Mouse (Mus musculus): ENCODE data around the gene Tap2. TPM values are rescaled to one million over a fixed set of nuclear protein-coding genes. Genes with fewer than 3 reads are reported as not detected.
A peak's percentile ranks its signal among the peaks of the same experiment; 100 is the strongest.

The Tap2 gene
- polyA plus RNA-seq, 2 experiments = 2.4 to 2.9 TPM

GRCm38 (mm10) chr17:34204303-34205010 lies 1.1 kb downstream of the Tap2 start:
- Histone ChIP-seq H3K9me3 (ENCODE audit: control insufficient read depth, low read length) (no peaks in the 10 kb centered on the region), H3K27me3 (ENCODE audit: control insufficient read depth, insufficient read depth, low read length) (peaks cover 16% of the 10 kb centered on the region; the same call in 1 of the 2 replicates), H3K4me1 (ENCODE audit: control insufficient read depth, insufficient read depth, low read length) (no peaks in the 10 kb centered on the region; the same call in 1 of the 2 replicates), H3K4me2 (replicated peaks; ENCODE audit: low read depth, low read length, severe bottlenecking) (peak overlapping the region; percentile 92), H3K27ac (replicated peaks; ENCODE audit: low read depth, low read length) (no peak overlapping the region), H3K9ac (ENCODE audit: low read depth, low read length, severe bottlenecking) (peak overlapping the region; percentile 68), H3K4me3 (replicated peaks; ENCODE audit: low read length) (peak overlapping the region; percentile 62), H3K36me3 (ENCODE audit: control insufficient read depth, insufficient read depth, low read length) (no peaks in the 10 kb centered on the region)
- peak; percentile 82 for ATAC-seq (ENCODE audit: low FRiP score, low read depth)
- 2% methylated on average over 41 of the region's 44 CpGs for WGBS
- no peak for TF ChIP-seq POLR2A (IDR thresholded peaks at IDR 0.05; ENCODE audit: borderline replicate concordance, extremely low read depth, insufficient read depth, insufficient read length)
- peak; percentile 44 for DNase-seq (ENCODE audit: low spot score)

- 12% methylated on average over 18 of the region's 18 CpGs for WGBS
- ATAC-seq (ENCODE audit: low FRiP score, low read depth) = no peak
- Histone ChIP-seq H3K4me1 (ENCODE audit: control insufficient read depth, insufficient read depth, low read length) (no peaks in the 10 kb centered on the region; the same call in 1 of the 2 replicates), H3K9ac (ENCODE audit: low read depth, low read length, severe bottlenecking) (peak overlapping the region; percentile 68), H3K27ac (replicated peaks; ENCODE audit: low read depth, low read length) (no peak overlapping the region), H3K36me3 (ENCODE audit: control insufficient read depth, insufficient read depth, low read length) (no peaks in the 10 kb centered on the region), H3K27me3 (ENCODE audit: control insufficient read depth, insufficient read depth, low read length) (peaks cover 21% of the 10 kb centered on the region; the same call in 1 of the 2 replicates), H3K9me3 (ENCODE audit: control insufficient read depth, low read length) (no peaks in the 10 kb centered on the region), H3K4me2 (replicated peaks; ENCODE audit: low read depth, low read length, severe bottlenecking) (peak overlapping the region; percentile 92), H3K4me3 (replicated peaks; ENCODE audit: low read length) (peak overlapping the region; percentile 62)
- TF ChIP-seq POLR2A (IDR thresholded peaks at IDR 0.05; ENCODE audit: borderline replicate concordance, extremely low read depth, insufficient read depth, insufficient read length) = no peak
- no peak for DNase-seq (ENCODE audit: low spot score)
Measured at GRCm38 (mm10) chr17:34205021-34205745, 1.9 kb downstream of the Tap2 start.

DNA sequence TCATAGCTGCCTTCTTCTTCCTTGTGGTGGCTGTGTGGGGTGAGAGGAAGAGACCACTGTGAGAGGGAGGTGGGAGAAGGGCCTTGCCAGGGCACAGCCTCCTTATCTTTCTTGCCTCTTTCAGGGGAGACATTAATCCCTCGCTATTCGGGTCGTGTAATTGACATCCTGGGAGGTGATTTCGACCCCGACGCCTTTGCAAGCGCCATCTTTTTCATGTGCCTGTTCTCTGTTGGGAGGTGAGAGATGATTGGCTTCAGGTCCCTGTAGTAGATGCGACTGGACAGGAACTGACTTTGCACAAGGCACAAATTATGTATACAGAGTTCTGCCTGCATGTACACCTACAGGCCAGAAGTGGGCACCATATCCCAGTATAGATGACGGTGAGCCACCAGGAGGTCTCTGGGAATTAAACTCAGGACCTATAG lies 2.4 kb downstream of the Tap2 start:
- TF ChIP-seq POLR2A (IDR thresholded peaks at IDR 0.05; ENCODE audit: borderline replicate concordance, extremely low read depth, insufficient read depth, insufficient read length) = no peak
- Histone ChIP-seq H3K27ac (replicated peaks; ENCODE audit: low read depth, low read length) (no peak overlapping the region), H3K4me3 (replicated peaks; ENCODE audit: low read length) (no peak overlapping the region; the same call in 1 of the 2 replicates), H3K4me2 (replicated peaks; ENCODE audit: low read depth, low read length, severe bottlenecking) (peak overlapping the region; percentile 92; the same call in 1 of the 2 replicates), H3K27me3 (ENCODE audit: control insufficient read depth, insufficient read depth, low read length) (peaks cover 25% of the 10 kb centered on the region; the same call in 1 of the 2 replicates), H3K9me3 (ENCODE audit: control insufficient read depth, low read length) (no peaks in the 10 kb centered on the region), H3K36me3 (ENCODE audit: control insufficient read depth, insufficient read depth, low read length) (no peaks in the 10 kb centered on the region), H3K4me1 (ENCODE audit: control insufficient read depth, insufficient read depth, low read length) (no peaks in the 10 kb centered on the region; the same call in 1 of the 2 replicates), H3K9ac (ENCODE audit: low read depth, low read length, severe bottlenecking) (no peak overlapping the region)
- 21% methylated on average over 9 of the region's 9 CpGs for WGBS
- no peak for DNase-seq (ENCODE audit: low spot score)
- ATAC-seq (ENCODE audit: low FRiP score, low read depth) = no peak

DNA sequence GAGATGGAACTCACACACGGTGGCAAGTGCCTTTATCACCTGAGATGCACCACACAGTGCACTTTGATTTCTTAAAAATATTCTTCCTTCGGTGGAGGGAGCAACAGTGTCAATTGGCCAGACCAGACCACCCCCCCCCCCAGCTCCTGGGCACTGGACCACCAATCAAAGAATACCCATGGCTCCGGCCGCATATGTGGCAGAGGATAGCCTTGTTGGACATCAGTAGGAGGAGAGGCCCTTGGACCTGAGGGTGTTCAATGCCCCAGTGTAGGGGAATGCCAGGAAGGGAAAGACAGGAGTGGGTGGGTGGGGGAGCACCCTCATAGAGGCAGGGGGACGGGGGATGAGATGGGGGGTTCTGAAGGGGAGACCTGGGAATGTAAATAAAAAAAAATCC lies 3.4 kb downstream of the Tap2 start:
- DNase-seq (ENCODE audit: low spot score) = no peak
- no peak overlapping the region for H3K4me2 ChIP-seq (replicated peaks; ENCODE audit: low read depth, low read length, severe bottlenecking)
- H3K36me3 ChIP-seq (ENCODE audit: control insufficient read depth, insufficient read depth, low read length) = no peaks in the 10 kb centered on the region
- H3K4me1 ChIP-seq (ENCODE audit: control insufficient read depth, insufficient read depth, low read length) = no peaks in the 10 kb centered on the region; the same call in 1 of the 2 replicates
- peaks cover 34% of the 10 kb centered on the region; the same call in 1 of the 2 replicates for H3K27me3 ChIP-seq (ENCODE audit: control insufficient read depth, insufficient read depth, low read length)
- no peak for TF ChIP-seq POLR2A (IDR thresholded peaks at IDR 0.05; ENCODE audit: borderline replicate concordance, extremely low read depth, insufficient read depth, insufficient read length)
- no peak overlapping the region for H3K4me3 ChIP-seq (replicated peaks; ENCODE audit: low read length)
- ATAC-seq (ENCODE audit: low FRiP score, low read depth) = no peak
- no peak overlapping the region for H3K27ac ChIP-seq (replicated peaks; ENCODE audit: low read depth, low read length)
- WGBS = 84% methylated on average over 5 of the region's 5 CpGs
- no peaks in the 10 kb centered on the region for H3K9me3 ChIP-seq (ENCODE audit: control insufficient read depth, low read length)
- H3K9ac ChIP-seq (ENCODE audit: low read depth, low read length, severe bottlenecking) = no peak overlapping the region

GRCm38 (mm10) chr17:34207456-34207855 lies 4.1 kb downstream of the Tap2 start:
- Histone ChIP-seq H3K27ac (replicated peaks; ENCODE audit: low read depth, low read length) (no peak overlapping the region), H3K9me3 (ENCODE audit: control insufficient read depth, low read length) (no peaks in the 10 kb centered on the region), H3K27me3 (ENCODE audit: control insufficient read depth, insufficient read depth, low read length) (peaks cover 41% of the 10 kb centered on the region; the same call in 1 of the 2 replicates), H3K4me2 (replicated peaks; ENCODE audit: low read depth, low read length, severe bottlenecking) (no peak overlapping the region), H3K36me3 (ENCODE audit: control insufficient read depth, insufficient read depth, low read length) (no peaks in the 10 kb centered on the region), H3K4me3 (replicated peaks; ENCODE audit: low read length) (no peak overlapping the region), H3K9ac (ENCODE audit: low read depth, low read length, severe bottlenecking) (no peak overlapping the region), H3K4me1 (ENCODE audit: control insufficient read depth, insufficient read depth, low read length) (no peaks in the 10 kb centered on the region; the same call in 1 of the 2 replicates)
- ATAC-seq (ENCODE audit: low FRiP score, low read depth) (no peak), DNase-seq (ENCODE audit: low spot score) (no peak)
- 57% methylated on average over 3 of the region's 3 CpGs for WGBS
- TF ChIP-seq POLR2A (IDR thresholded peaks at IDR 0.05; ENCODE audit: borderline replicate concordance, extremely low read depth, insufficient read depth, insufficient read length) = no peak

Measured in limb, embryonic 14.5 days (tissue).